In genomic region chr3:124319254-124319653, GRCm38 (mm10) we compare ENCODE assay signal across 25 mouse cellular contexts. TPM values are rescaled to one million over a fixed set of nuclear protein-coding genes. Genes with fewer than 3 reads are reported as not detected.
DNase-seq lines count a peak whose midpoint lies in the region; ATAC-seq and TF ChIP-seq lines count a peak whose summit lies in the region.
"Had no signal": no experiment of that assay in that cellular context is flagged by ENCODE, and none has a peak within 500 bp of the region (broad histone marks: within the 10 kb centered on the region; RNA-seq: fewer than 3 reads in every experiment).

No protein-coding gene starts in this region.

- DNase-seq in forebrain, postnatal 0 days: peak; percentile 12
- no peak for DNase-seq in midbrain, embryonic 10.5 days (ENCODE audit: low spot score)
- DNase-seq in brain, embryonic 14.5 days (ENCODE audit: low read depth): peak; percentile 14
- no peak for DNase-seq in frontal cortex, postnatal 10 days (ENCODE audit: low spot score in 2 of 2)
- no peak for DNase-seq in kidney, adult 9 months
- DNase-seq: adrenal gland, postnatal 10 days; B cell, adult 2 months; cerebellum, adult 8-10 months; gastrocnemius, adult 2 months; heart, postnatal 36 days; kidney, adult 2 months; kidney, postnatal 14 days; left cerebral cortex, postnatal 4 days; lung, postnatal 4 days; right cerebral cortex, postnatal 14 days; thymus, adult 2 months had no signal

- no peak overlapping the region for H3K9ac ChIP-seq in forebrain, postnatal 0 days
- H3K9ac ChIP-seq in forebrain, embryonic 12.5 days: no peak overlapping the region
- H3K9ac ChIP-seq in midbrain, embryonic 13.5 days (replicated peaks): no peak overlapping the region
- H3K9ac ChIP-seq: heart, embryonic 15.5 days; limb, embryonic 15.5 days; liver, embryonic 14.5 days had no signal

- no peaks in the 10 kb centered on the region for H3K36me3 ChIP-seq in forebrain, postnatal 0 days (ENCODE audit: insufficient read depth)
- no peaks in the 10 kb centered on the region for H3K36me3 ChIP-seq in forebrain, embryonic 12.5 days (replicated peaks)
- H3K36me3 ChIP-seq in midbrain, embryonic 13.5 days: no peaks in the 10 kb centered on the region
- no peaks in the 10 kb centered on the region for H3K36me3 ChIP-seq in midbrain, embryonic 10.5 days
- H3K36me3 ChIP-seq: heart, embryonic 15.5 days; limb, embryonic 15.5 days had no signal

- no peak for ATAC-seq in forebrain, postnatal 0 days
- no peak for ATAC-seq in forebrain, embryonic 12.5 days (ENCODE audit: low FRiP score)
- ATAC-seq in midbrain, embryonic 13.5 days: no peak
- ATAC-seq: activated CD4-positive, CD25-positive, alpha-beta regulatory T cell, adult 4 months had no signal

- H3K27me3 ChIP-seq in forebrain, postnatal 0 days (ENCODE audit: insufficient read depth, low read length): no peaks in the 10 kb centered on the region
- H3K27me3 ChIP-seq in forebrain, embryonic 12.5 days: no peaks in the 10 kb centered on the region
- no peaks in the 10 kb centered on the region for H3K27me3 ChIP-seq in midbrain, embryonic 13.5 days
- no peaks in the 10 kb centered on the region for H3K27me3 ChIP-seq in midbrain, embryonic 10.5 days (ENCODE audit: low read depth, poor library complexity, severe bottlenecking)
- H3K27me3 ChIP-seq: heart, embryonic 15.5 days; limb, embryonic 15.5 days had no signal

- no peak overlapping the region for H3K4me2 ChIP-seq in forebrain, postnatal 0 days (ENCODE audit: low read depth)
- H3K4me2 ChIP-seq in forebrain, embryonic 12.5 days: no peak overlapping the region
- H3K4me2 ChIP-seq in midbrain, embryonic 13.5 days (replicated peaks): no peak overlapping the region
- H3K4me2 ChIP-seq: limb, embryonic 15.5 days had no signal

- peaks cover 10% of the 10 kb centered on the region for H3K4me1 ChIP-seq in forebrain, postnatal 0 days (ENCODE audit: insufficient read depth)
- H3K4me1 ChIP-seq in forebrain, embryonic 12.5 days: peaks cover 17% of the 10 kb centered on the region
- peaks cover 35% of the 10 kb centered on the region for H3K4me1 ChIP-seq in midbrain, embryonic 13.5 days (replicated peaks)
- H3K4me1 ChIP-seq in midbrain, embryonic 10.5 days: peaks cover 26% of the 10 kb centered on the region
- H3K4me1 ChIP-seq: heart, embryonic 15.5 days had no signal

- H3K9me3 ChIP-seq in forebrain, postnatal 0 days (ENCODE audit: low read length): no peaks in the 10 kb centered on the region
- H3K9me3 ChIP-seq in forebrain, embryonic 12.5 days: no peaks in the 10 kb centered on the region
- no peaks in the 10 kb centered on the region for H3K9me3 ChIP-seq in midbrain, embryonic 13.5 days
- no peaks in the 10 kb centered on the region for H3K9me3 ChIP-seq in midbrain, embryonic 10.5 days (replicated peaks)
- H3K9me3 ChIP-seq: heart, embryonic 15.5 days; limb, embryonic 15.5 days had no signal

- 77% methylated on average over 4 of the region's 4 CpGs for WGBS in forebrain, postnatal 0 days
- WGBS in forebrain, embryonic 12.5 days: 85% methylated on average over 4 of the region's 4 CpGs
- 56% methylated on average over 4 of the region's 4 CpGs for WGBS in midbrain, embryonic 13.5 days
- WGBS in midbrain, embryonic 10.5 days: 85% methylated on average over 4 of the region's 4 CpGs

- H3K4me3 ChIP-seq in forebrain, postnatal 0 days (ENCODE audit: low read depth, low read length): no peak overlapping the region
- no peak overlapping the region for H3K4me3 ChIP-seq in forebrain, embryonic 12.5 days (replicated peaks)
- H3K4me3 ChIP-seq in midbrain, embryonic 13.5 days (replicated peaks): no peak overlapping the region
- H3K4me3 ChIP-seq in midbrain, embryonic 10.5 days: no peak overlapping the region
- H3K4me3 ChIP-seq: gastrocnemius, adult 2 months; heart, embryonic 15.5 days; limb, embryonic 15.5 days had no signal

- no peak for TF ChIP-seq POLR2A in brain, embryonic 14.5 days (IDR thresholded peaks at IDR 0.05; ENCODE audit: borderline replicate concordance, extremely low read depth, insufficient read depth, insufficient read length, poor library complexity, severe bottlenecking)

- no peak overlapping the region for H3K27ac ChIP-seq in forebrain, postnatal 0 days (ENCODE audit: low read depth, low read length)
- H3K27ac ChIP-seq in forebrain, embryonic 12.5 days: no peak overlapping the region
- H3K27ac ChIP-seq in midbrain, embryonic 13.5 days: peak overlapping the region; percentile 44; the same call in 1 of the 2 replicates
- no peak overlapping the region for H3K27ac ChIP-seq in midbrain, embryonic 10.5 days (replicated peaks)
- H3K27ac ChIP-seq: gastrocnemius, adult 2 months; heart, embryonic 15.5 days; limb, embryonic 15.5 days; liver, embryonic 14.5 days; stomach, postnatal 0 days had no signal

- TF ChIP-seq CTCF in forebrain, postnatal 0 days (IDR thresholded peaks at IDR 0.05; ENCODE audit: low read depth): no peak
- no peak for TF ChIP-seq CTCF in brain, embryonic 14.5 days (IDR thresholded peaks at IDR 0.05; ENCODE audit: borderline replicate concordance, extremely low read depth, insufficient read depth, insufficient read length)

RNA-seq across cellular contexts. Expression of gene Tram1l1, which starts 1.4 kb away (rescaled TPM):
- total RNA-seq in forebrain, postnatal 0 days (2014; rRNA removed): 20.3 and 23.0 TPM in 2 replicates
- 27.9 and 35.8 TPM in 2 replicates for polyA plus RNA-seq in forebrain, postnatal 0 days (2015; fragmentation: Nextera tagmentation; extraction: Ambion mirVana)
- 26.6 and 27.8 TPM in 2 replicates for polyA plus RNA-seq in forebrain, embryonic 12.5 days (2016; fragmentation: Nextera tagmentation; extraction: Ambion mirVana)
- polyA plus RNA-seq in midbrain, embryonic 13.5 days (2015; fragmentation: Nextera tagmentation; extraction: Ambion mirVana): 51.4 and 57.7 TPM in 2 replicates
- 15.6 and 21.7 TPM in 2 replicates for polyA plus RNA-seq in midbrain, embryonic 10.5 days (2016; fragmentation: Nextera tagmentation; extraction: Ambion mirVana)
- polyA plus RNA-seq in brain, embryonic 14.5 days (2012; rRNA removed): 31.3 and 32.2 TPM in 2 replicates
- total RNA-seq: gastrocnemius, adult 2 months; megakaryocyte-erythroid progenitor cell, adult 5-6 weeks; MEL had no signal
- polyA plus RNA-seq: activated CD4-positive, CD25-positive, alpha-beta regulatory T cell, adult 4 months had no signal

Comparison
In these comparisons a context has a peak if more than half of its experiments do, and no peak if none do; other contexts are left out.
1. DNase-seq: peak in forebrain, postnatal 0 days (single experiment) and brain, embryonic 14.5 days (single experiment); none in midbrain, embryonic 10.5 days (single experiment), frontal cortex, postnatal 10 days (0 of 2) and kidney, adult 9 months (single experiment).